Mouse (Mus musculus): Measurements from ENCODE around the gene Zfp710.

DNA sequence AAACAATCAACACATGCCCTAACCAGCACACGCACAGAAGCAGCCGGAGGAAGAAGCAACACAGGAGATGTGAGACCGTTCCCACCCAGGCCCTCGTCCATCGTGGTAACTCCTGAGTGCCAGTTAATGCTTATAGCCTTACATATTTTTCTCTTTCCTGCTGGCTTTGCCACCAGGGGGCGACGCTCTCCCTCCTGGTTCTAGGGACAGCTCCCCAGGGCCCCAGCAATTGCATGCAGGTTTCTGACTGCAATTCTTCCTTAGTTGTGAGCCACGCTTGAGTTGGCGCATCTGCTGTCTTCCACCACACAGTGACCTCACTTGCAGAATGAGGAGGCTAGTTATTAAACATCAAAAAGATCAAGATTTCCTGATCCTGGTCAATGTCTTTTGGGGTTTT, 107.9 kb downstream of the Zfp710 start:
- TF ChIP-seq POLR2A (IDR thresholded peaks at IDR 0.05; ENCODE audit: borderline replicate concordance, low read depth, low read length), result no peak
- TF ChIP-seq CTCF (IDR thresholded peaks at IDR 0.05; ENCODE audit: low read depth, low read length), result peak; percentile 62

All from bone marrow macrophage, adult 2 months (primary cell).